ENCODE assay signal across 22 mouse cellular contexts in genomic region chr15:59811566-59811965, GRCm38 (mm10).
DNase-seq lines count a peak whose midpoint lies in the region; ATAC-seq and TF ChIP-seq lines count a peak whose summit lies in the region.
"Had no signal": no experiment of that assay in that cellular context is flagged by ENCODE, and none has a peak within 500 bp of the region (broad histone marks: within the 10 kb centered on the region; RNA-seq: fewer than 3 reads in every experiment).

No protein-coding gene starts in this region.

- no peak overlapping the region for H3K4me3 ChIP-seq in bone marrow macrophage, adult 2 months (ENCODE audit: insufficient read depth, low read length)
- H3K4me3 ChIP-seq in layer of hippocampus, adult 2 months, result no peak overlapping the region
- H3K4me3 ChIP-seq: gastrocnemius, adult 2 months; heart, adult 2 months; heart, embryonic 15.5 days; hindbrain, embryonic 10.5 days; midbrain, embryonic 13.5 days; neural tube, embryonic 13.5 days had no signal

- H3K4me1 ChIP-seq in bone marrow macrophage, adult 2 months (ENCODE audit: control insufficient read depth, insufficient read depth, low read length), result peaks cover 34% of the 10 kb centered on the region
- H3K4me1 ChIP-seq: hindbrain, embryonic 10.5 days; midbrain, embryonic 13.5 days; neural tube, embryonic 13.5 days had no signal

- no peak for TF ChIP-seq POLR2A in bone marrow macrophage, adult 2 months (IDR thresholded peaks at IDR 0.05; ENCODE audit: borderline replicate concordance, low read depth, low read length)

- 0 out of 2 replicates have a peak overlapping the region, but pooled peaks have one; percentile 7 for H3K27ac ChIP-seq in bone marrow macrophage, adult 2 months (ENCODE audit: insufficient read depth, low read depth, low read length)
- no peak overlapping the region for H3K27ac ChIP-seq in layer of hippocampus, adult 2 months
- H3K27ac ChIP-seq: gastrocnemius, adult 2 months; heart, adult 2 months; heart, embryonic 15.5 days; hindbrain, embryonic 10.5 days; liver, embryonic 14.5 days; midbrain, embryonic 13.5 days; neural tube, embryonic 13.5 days had no signal

- peak; percentile 24; the same call in 1 of the 2 replicates for ATAC-seq in megakaryocyte, adult 5-6 weeks (ENCODE audit: poor library complexity, severe bottlenecking)
- ATAC-seq: lung, postnatal 0 days; midbrain, embryonic 13.5 days had no signal

- no peak for TF ChIP-seq CTCF in bone marrow macrophage, adult 2 months (IDR thresholded peaks at IDR 0.05; ENCODE audit: low read depth, low read length)
- no peak for TF ChIP-seq CTCF in layer of hippocampus, adult 2 months (conservative IDR thresholded peaks at IDR 0.05)

- peak; percentile 15 for DNase-seq in retina, postnatal 1 day
- no peak for DNase-seq in retina, embryonic 14.5 days (ENCODE audit: low spot score)
- peak; percentile 79 to 80 for DNase-seq in spleen, postnatal 36 days (ENCODE audit: low spot score in 2 of 2)
- no peak for DNase-seq in layer of hippocampus, adult 2 months (ENCODE audit: low spot score in 2 of 2)
- no peak for DNase-seq in right cerebral cortex, adult 18-20 months
- DNase-seq in layer of hippocampus, postnatal 36 days, result no peak
- DNase-seq: adrenal gland, adult 2 months; cerebellum, adult 11-12 months; cerebellum, postnatal 36 days; gastrocnemius, adult 2 months; heart, adult 2 months; kidney, adult 2 months; kidney, postnatal 25 days; thymus, adult 2 months had no signal

Comparison
In these comparisons a context has a peak if more than half of its experiments do, and no peak if none do; other contexts are left out.
1. DNase-seq: peak in retina, postnatal 1 day (single experiment) and spleen, postnatal 36 days (2 of 2); none in retina, embryonic 14.5 days (single experiment), layer of hippocampus, adult 2 months (0 of 2), right cerebral cortex, adult 18-20 months (single experiment) and layer of hippocampus, postnatal 36 days (0 of 2).